ENCODE assay signal across 14 mouse cellular contexts in the genomic region with DNA sequence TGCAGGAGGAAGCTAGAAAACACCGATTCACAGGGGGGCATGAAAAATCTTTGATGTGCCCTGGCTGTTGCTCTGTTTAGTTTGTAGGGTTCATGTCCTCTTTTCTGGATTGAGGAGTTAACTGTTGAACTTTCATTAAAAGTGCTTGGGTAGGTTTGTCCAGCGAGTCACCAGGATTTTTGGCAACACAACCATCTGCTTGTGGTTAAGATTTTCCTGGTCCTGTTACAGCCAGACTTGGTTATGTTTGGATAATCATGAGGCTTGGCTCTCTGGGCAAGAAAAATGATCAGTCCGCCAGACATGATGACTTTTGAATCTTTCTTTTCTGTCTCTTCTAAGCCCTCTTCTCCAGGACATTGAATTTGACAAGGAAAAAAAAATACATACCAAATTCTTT.
"Had no signal": no experiment of that assay in that cellular context is flagged by ENCODE, and none has a peak within 500 bp of the region (broad histone marks: within the 10 kb centered on the region; RNA-seq: fewer than 3 reads in every experiment).

No protein-coding gene starts in this region.

- H3K4me1 ChIP-seq: kidney, embryonic 15.5 days; limb, embryonic 10.5 days; liver, embryonic 15.5 days; neural tube, embryonic 12.5 days had no signal

- H3K4me2 ChIP-seq: kidney, embryonic 15.5 days; liver, embryonic 11.5 days; liver, embryonic 15.5 days; lung, embryonic 14.5 days; midbrain, embryonic 11.5 days; neural tube, embryonic 12.5 days had no signal

- DNase-seq: kidney, postnatal 25 days; lung, embryonic 14.5 days; lung, postnatal 14 days; retina, postnatal 1 day; thymus, postnatal 36 days had no signal

- H3K9ac ChIP-seq: kidney, embryonic 15.5 days; liver, embryonic 15.5 days; lung, embryonic 14.5 days; neural tube, embryonic 12.5 days had no signal

- H3K27me3 ChIP-seq: kidney, embryonic 15.5 days; liver, embryonic 15.5 days; neural tube, embryonic 12.5 days had no signal

- H3K9me3 ChIP-seq: kidney, embryonic 15.5 days; limb, embryonic 10.5 days; liver, embryonic 15.5 days; megakaryocyte, embryonic 14.5 days; neural tube, embryonic 12.5 days had no signal

- H3K27ac ChIP-seq: kidney, embryonic 15.5 days; left cerebral cortex, adult 2 months; limb, embryonic 10.5 days; liver, embryonic 15.5 days; macrophage had no signal

- H3K36me3 ChIP-seq: kidney, embryonic 15.5 days; limb, embryonic 10.5 days; liver, embryonic 15.5 days; neural tube, embryonic 12.5 days had no signal

- H3K4me3 ChIP-seq: kidney, embryonic 15.5 days; left cerebral cortex, adult 2 months; limb, embryonic 10.5 days; liver, embryonic 15.5 days; megakaryocyte, embryonic 14.5 days; neural tube, embryonic 12.5 days had no signal
